Mouse (Mus musculus) heart, embryonic 15.5 days (tissue): ENCODE data around the gene Fam171a2. TPM values are rescaled to one million over a fixed set of nuclear protein-coding genes. Genes with fewer than 3 reads are reported as not detected.
"Not testable (repeated sequence)": the region's sequence is repeated elsewhere in the genome, so short reads cannot be mapped to it uniquely, and the experiment has no call there.

Source experiments
- ATAC-seq: fragments of 200-750 bp; cut with Nextera tagmentation; replicated peaks from 2 replicates; pipeline ENCODE4 v1.8.0; 2017; ENCODE audit warnings: low read depth, moderate TSS enrichment; ENCODE audit not compliant: insufficient number of reproducible peaks, insufficient read depth, low FRiP score
- H3K27ac ChIP-seq: fragments of 300-500 bp; sonication (generic); 2 replicates; pipeline ENCODE4 v1.5.1; 2015; ENCODE audit warnings: mild to moderate bottlenecking, inconsistent platforms
- H3K27me3 ChIP-seq: fragments of 300-500 bp; sonication (generic); 2 replicates; pipeline ENCODE4 v1.6.1; 2015; ENCODE audit warnings: inconsistent platforms
- H3K36me3 ChIP-seq: fragments of 300-500 bp; sonication (generic); 2 replicates; pipeline ENCODE4 v1.6.1; 2015; ENCODE audit warnings: mild to moderate bottlenecking, inconsistent platforms
- H3K4me1 ChIP-seq: fragments of 300-500 bp; sonication (generic); replicated peaks from 2 replicates; pipeline ENCODE4 v1.6.1; 2015; ENCODE audit warnings: inconsistent platforms
- H3K4me2 ChIP-seq: fragments of 300-500 bp; sonication (generic); 2 replicates; pipeline ENCODE4 v1.6.1; 2015; ENCODE audit warnings: inconsistent platforms, mild to moderate bottlenecking, moderate library complexity
- H3K4me3 ChIP-seq: fragments of 300-500 bp; sonication (generic); 2 replicates; pipeline ENCODE4 v1.5.1; 2015; ENCODE audit warnings: mild to moderate bottlenecking, inconsistent platforms
- H3K9ac ChIP-seq: fragments of 300-500 bp; sonication (generic); 2 replicates; pipeline ENCODE4 v1.6.1; 2015; ENCODE audit warnings: mild to moderate bottlenecking, inconsistent platforms
- H3K9me3 ChIP-seq: fragments of 300-500 bp; sonication (generic); replicated peaks from 2 replicates; pipeline ENCODE4 v1.6.1; 2016; ENCODE audit warnings: inconsistent platforms
- WGBS: fragments of 180-500 bp; shearing (Covaris S2); methylation state at CpG from one replicate; pipeline ENCODE4 v1.1.7; 2015; ENCODE audit warnings: mixed read lengths; 5-methylcytosine and 5-hydroxymethylcytosine counted together
- polyA plus RNA-seq: library from polyadenylated mRNA; unstranded; fragments of >200 nt; fragmentation: Nextera tagmentation; extraction: Ambion mirVana; gene quantifications from 2 replicates; pipeline ENCODE4 v1.2.1, GENCODE M21; 2015

Fam171a2 gene
- polyA plus RNA-seq, 1 experiment from 2014 or later = 2.7 TPM

DNA sequence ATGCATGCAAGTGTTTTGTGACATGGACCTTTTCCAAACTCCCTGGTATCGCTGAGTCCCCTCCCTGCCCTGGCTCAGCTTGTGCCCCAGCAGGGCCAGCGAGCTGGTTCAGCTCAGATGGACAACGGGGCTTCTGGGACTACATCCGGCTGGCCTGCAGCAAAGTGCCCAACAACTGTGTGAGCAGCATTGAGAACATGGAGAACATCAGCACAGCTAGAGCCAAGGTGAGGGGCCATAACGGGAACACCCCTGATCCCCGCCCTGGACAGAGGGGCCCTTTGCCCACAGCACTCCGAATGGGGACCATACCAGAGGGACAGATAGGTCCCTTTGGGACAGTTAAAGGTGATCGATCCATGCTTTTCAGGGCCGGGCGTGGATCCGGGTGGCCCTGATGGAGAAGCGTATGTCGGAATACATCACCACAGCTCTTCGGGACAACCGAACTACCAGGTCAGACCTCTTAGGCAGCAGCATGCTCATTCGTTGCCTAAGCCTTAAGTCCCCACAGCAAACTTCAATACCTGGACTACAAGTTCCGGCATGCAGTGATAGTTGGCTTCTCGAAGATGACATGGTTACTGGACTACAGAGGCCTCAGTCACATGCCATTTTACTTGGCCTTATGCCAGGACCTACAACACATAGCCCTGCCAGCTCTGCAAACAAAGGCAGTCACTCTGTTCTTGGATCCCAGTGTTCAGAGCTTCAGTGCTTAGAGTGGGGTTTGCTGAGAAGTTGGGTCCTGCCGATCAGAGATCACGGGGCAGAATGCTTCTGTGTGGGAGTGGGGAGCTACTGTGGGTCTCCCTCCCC, 49.3 kb downstream of the Fam171a2 start:
- H3K4me1 ChIP-seq = peaks cover 30% of the 10 kb centered on the region
- H3K4me3 ChIP-seq = no peak overlapping the region
- H3K9ac ChIP-seq = no peak overlapping the region
- peaks cover 75% of the 10 kb centered on the region for H3K27me3 ChIP-seq
- no peak overlapping the region for H3K27ac ChIP-seq
- no peaks in the 10 kb centered on the region for H3K9me3 ChIP-seq
- WGBS = 71% methylated on average over 20 of the region's 20 CpGs
- no peak; the same call in 1 of the 2 replicates for ATAC-seq
- no peak overlapping the region for H3K4me2 ChIP-seq
- peaks cover 10% of the 10 kb centered on the region for H3K36me3 ChIP-seq

DNA sequence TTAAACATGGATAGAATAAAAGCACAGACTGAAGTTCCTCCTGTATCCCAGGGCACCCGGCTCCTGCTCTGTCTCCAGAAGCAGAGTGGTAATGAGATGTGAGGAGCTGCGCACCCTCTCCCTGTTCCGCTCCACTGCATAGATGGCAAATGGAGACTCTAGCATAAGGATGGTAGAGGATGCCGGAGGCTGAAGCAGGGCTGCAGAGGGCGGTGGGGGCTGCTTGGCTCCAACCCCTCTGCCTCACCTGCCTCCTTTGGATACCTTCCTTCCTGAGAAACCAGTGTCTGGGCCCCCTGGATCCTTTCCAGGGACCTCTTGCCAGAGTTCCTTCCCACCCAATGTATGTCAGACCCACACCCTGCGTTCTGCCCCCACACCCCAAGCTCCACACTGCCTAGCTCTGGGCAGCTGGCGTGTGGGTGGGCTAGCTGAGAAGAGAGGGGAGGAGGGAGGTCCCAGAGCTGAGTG, 50.8 kb downstream of the Fam171a2 start:
- Histone ChIP-seq H3K9ac (no peak overlapping the region), H3K4me2 (no peak overlapping the region), H3K27me3 (peaks cover 69% of the 10 kb centered on the region), H3K36me3 (no peaks in the 10 kb centered on the region), H3K4me3 (no peak overlapping the region), H3K9me3 (no peaks in the 10 kb centered on the region), H3K27ac (no peak overlapping the region), H3K4me1 (peaks cover 38% of the 10 kb centered on the region)
- 77% methylated on average over 7 of the region's 7 CpGs for WGBS
- ATAC-seq = no peak

DNA sequence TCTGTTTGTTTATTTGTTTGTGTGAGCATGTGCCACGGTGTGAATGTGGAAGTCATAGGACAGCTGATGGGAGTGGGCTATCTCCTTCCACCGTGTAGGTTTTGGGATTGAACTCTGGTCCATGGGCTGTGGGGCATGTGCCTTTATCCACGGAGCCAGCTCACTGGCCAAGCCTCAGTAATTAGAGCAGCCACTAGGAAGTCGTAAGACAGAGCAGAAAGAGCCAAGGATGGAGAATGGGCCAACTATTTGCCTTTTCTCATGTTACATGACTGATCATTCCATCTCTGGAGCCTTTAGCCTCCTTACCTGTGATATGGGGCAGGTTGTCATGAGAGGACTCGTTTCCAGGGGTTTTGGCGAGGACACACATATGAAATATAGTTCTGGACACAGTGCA, 51.2 kb downstream of the Fam171a2 start:
- H3K36me3 ChIP-seq = no peaks in the 10 kb centered on the region
- H3K9me3 ChIP-seq = no peaks in the 10 kb centered on the region
- no peak overlapping the region for H3K4me2 ChIP-seq
- peaks cover 38% of the 10 kb centered on the region for H3K4me1 ChIP-seq
- no peak overlapping the region for H3K9ac ChIP-seq
- H3K27me3 ChIP-seq = peaks cover 66% of the 10 kb centered on the region
- H3K27ac ChIP-seq = no peak overlapping the region
- ATAC-seq = no peak
- H3K4me3 ChIP-seq = no peak overlapping the region
- 55% methylated on average over 6 of the region's 6 CpGs for WGBS

DNA sequence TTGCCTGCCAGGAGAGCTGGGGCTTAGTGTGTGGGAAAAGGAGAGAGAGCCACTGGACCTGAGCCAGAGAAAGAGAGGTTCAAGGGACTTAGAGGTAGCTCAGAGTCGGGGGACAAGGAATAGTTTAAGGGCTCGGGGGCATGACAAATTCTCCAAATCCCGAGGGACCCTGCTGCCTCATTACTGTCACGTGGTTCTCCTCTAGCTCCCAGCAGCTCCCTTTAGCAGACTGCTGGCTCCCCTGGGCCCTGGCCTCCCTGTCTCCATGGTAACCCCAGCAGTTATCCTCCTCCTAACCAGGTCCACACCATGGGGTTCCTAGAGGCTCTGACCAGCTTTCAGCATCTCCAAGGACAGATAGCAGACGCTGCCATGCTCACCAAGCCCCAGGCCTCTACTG, 52.2 kb downstream of the Fam171a2 start:
- no peak overlapping the region for H3K4me3 ChIP-seq
- H3K9ac ChIP-seq = no peak overlapping the region
- H3K27ac ChIP-seq = no peak overlapping the region
- no peaks in the 10 kb centered on the region for H3K9me3 ChIP-seq
- peaks cover 56% of the 10 kb centered on the region for H3K27me3 ChIP-seq
- no peaks in the 10 kb centered on the region for H3K36me3 ChIP-seq
- no peak overlapping the region for H3K4me2 ChIP-seq
- no peak for ATAC-seq
- peaks cover 33% of the 10 kb centered on the region for H3K4me1 ChIP-seq
- 7% methylated on average over 5 of the region's 5 CpGs for WGBS

DNA sequence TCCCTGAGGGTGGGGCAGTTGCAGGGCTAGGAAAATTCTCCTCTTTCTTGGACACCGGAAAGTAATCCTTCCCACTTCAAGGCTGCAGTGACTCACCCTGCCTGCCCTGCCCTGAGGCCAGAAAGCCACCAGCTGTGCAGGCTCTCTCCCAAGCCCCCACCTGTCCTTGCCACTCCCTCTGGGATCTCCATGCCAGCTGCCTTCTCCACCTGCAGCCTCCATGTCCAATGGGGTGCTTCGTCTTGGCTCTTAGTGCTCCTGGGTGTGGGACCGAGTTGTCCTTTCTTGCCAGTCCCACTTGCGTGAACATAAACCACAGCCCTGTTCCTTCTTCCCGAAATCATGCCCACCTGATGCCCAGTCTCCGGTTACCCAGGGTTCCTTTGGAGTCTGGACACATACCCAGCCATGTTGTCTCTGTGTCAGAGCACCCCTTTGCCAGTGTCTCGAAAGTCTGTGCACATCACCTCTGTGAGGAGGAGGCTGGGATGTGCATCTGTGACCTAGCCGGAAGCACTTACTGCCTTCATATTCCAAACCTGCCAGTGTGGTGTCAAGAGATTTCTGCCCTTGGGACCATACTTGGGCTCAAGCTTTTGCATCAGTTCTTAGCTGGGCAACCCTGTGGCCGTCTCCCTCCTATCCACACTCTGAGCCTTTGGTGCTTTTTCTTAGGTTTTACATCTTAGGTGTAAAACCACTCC, 52.9 kb downstream of the Fam171a2 start:
- Histone ChIP-seq H3K36me3 (no peaks in the 10 kb centered on the region), H3K4me3 (peak overlapping the region; percentile 43; the same call in 1 of the 2 replicates), H3K27ac (no peak overlapping the region), H3K9ac (no peak overlapping the region), H3K9me3 (no peaks in the 10 kb centered on the region), H3K4me2 (no peak overlapping the region), H3K4me1 (peaks cover 27% of the 10 kb centered on the region), H3K27me3 (peaks cover 50% of the 10 kb centered on the region)
- no peak for ATAC-seq
- 80% methylated on average over 9 of the region's 9 CpGs for WGBS

DNA sequence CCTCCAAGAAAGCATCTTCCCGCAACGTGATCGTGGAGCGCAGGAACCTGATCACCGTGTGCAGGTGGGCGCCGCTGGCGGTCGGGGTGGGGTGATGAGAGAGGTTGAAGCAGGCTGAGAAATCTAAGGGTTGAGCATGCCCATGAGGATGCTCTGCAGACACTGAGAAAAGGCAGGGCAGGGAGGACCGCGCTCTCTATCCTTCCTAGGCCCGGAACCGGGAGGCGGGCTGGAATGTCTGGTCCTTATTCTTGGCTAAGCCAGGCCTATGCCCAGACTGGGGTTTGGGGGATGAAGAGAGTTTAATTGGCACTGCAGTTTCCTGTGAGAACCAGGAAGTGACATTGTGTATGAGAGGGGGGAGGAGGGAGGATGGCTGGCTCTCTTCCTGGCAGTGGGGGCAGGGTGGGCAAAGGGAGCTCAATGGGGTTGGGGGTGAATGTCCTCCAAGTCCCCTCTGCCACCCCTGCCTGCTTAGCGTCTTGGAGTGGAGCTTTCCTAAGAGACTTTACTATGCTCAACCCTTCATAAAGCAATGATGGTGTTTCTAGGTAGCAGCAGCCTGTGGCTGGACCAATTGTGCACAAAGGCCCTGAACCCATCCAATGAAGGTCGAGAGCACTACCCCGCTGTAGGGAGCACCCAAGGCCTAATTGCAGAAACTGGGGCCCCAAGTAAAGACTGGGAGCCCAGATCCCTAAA, 53.6 kb downstream of the Fam171a2 start:
- H3K9me3 ChIP-seq = no peaks in the 10 kb centered on the region
- H3K4me3 ChIP-seq = peak overlapping the region; percentile 43
- no peak overlapping the region for H3K27ac ChIP-seq
- peak overlapping the region; percentile 81 for H3K4me2 ChIP-seq
- H3K36me3 ChIP-seq = no peaks in the 10 kb centered on the region
- WGBS = 10% methylated on average over 17 of the region's 17 CpGs
- 0 out of 2 replicates have a peak, but pooled peaks have one; percentile 23 for ATAC-seq
- peaks cover 43% of the 10 kb centered on the region for H3K27me3 ChIP-seq
- H3K9ac ChIP-seq = peak overlapping the region; percentile 23; the same call in 1 of the 2 replicates
- H3K4me1 ChIP-seq = peaks cover 21% of the 10 kb centered on the region

DNA sequence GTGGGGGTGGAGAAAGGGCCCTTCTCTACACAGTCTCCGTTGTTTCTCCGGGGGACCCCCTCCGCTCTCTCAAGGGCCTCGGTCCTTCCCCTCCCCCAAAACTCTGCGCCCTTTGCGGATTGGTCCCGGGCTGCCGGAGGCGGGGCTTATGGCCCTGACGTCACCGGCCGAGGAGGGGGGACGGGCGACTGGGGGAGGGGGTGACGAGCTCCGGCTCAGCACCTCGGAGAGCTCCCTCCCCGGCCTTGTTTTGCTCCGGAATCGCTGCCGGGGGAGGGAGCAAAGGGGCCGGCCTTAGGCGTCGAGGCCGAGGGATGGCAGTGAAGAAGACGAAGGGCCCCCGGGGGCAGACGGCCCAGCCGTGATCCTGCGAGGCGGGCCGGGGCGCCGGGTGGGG, 54.2 kb downstream of the Fam171a2 start, which contains the start of gene Rundc3a:
Gene Rundc3a, plus strand, starts transcription at position 166 of the 397 bp plus-strand sequence.
- peak; percentile 61 for ATAC-seq
- peak within 1 kb of the TSS; percentile 23; the same call in 1 of the 2 replicates for H3K9ac ChIP-seq

DNA sequence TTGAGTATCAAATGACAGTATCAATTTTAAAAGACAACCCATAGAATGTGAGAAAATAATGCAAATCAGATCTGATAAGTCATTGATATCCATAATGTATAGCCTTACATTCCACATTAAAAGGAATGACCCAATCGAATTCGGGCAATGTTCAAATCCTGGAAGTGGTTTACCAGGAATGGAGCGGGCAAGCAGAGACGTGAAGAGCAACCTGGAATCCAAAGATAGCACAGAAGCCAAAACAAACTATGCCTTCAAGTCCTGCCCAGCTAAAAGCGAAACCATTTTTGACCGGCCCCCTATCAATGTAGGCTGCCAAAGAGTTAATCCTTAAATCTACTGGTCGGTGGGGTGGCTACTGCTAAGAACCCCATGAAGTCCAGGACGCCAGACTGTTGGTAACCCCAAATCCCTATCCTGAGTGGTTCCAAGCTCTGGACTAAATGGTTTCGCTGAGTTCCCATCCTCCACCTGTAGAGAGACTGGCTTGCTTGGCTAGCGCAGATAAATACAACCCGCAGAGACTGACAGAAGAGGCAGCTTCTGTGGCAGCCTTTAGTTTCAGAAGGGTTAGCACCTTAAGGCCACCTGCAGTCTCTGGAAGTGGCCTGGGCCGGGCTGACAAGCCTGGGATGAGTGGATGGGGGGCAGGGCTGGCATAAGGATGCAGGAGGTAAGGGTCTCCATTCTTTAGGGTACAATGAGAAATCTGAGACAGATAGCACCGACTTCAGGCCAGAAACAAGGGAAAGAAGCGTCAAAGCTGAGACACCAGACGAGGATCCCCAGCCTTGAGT, 54.8 kb downstream of the Fam171a2 start:
- WGBS = 15% methylated on average over 15 of the region's 15 CpGs
- H3K4me3 ChIP-seq = peak overlapping the region; percentile 43
- H3K9me3 ChIP-seq = no peaks in the 10 kb centered on the region
- peak overlapping the region; percentile 81 for H3K4me2 ChIP-seq
- H3K27me3 ChIP-seq = peaks cover 31% of the 10 kb centered on the region
- no peaks in the 10 kb centered on the region for H3K36me3 ChIP-seq
- no peak overlapping the region for H3K27ac ChIP-seq
- H3K4me1 ChIP-seq = peaks cover 18% of the 10 kb centered on the region
- no peak overlapping the region for H3K9ac ChIP-seq
- ATAC-seq = peak; percentile 13; the same call in 1 of the 2 replicates

More for the DNA sequence above, 54.2 kb downstream of the Fam171a2 start, which contains the start of gene Rundc3a:
- H3K4me3 ChIP-seq = peak within 1 kb of the TSS; percentile 43
- peak within 1 kb of the TSS; percentile 81 for H3K4me2 ChIP-seq
- under 1% methylated on average over 30 of the region's 34 CpGs for WGBS
- H3K27me3 ChIP-seq = peaks cover 37% of the 10 kb centered on the region
- peaks cover 18% of the 10 kb centered on the region for H3K4me1 ChIP-seq
- H3K9me3 ChIP-seq = no peaks in the 10 kb centered on the region
- H3K27ac ChIP-seq = no peak within 1 kb of the TSS
- no peaks in the 10 kb centered on the region for H3K36me3 ChIP-seq

DNA sequence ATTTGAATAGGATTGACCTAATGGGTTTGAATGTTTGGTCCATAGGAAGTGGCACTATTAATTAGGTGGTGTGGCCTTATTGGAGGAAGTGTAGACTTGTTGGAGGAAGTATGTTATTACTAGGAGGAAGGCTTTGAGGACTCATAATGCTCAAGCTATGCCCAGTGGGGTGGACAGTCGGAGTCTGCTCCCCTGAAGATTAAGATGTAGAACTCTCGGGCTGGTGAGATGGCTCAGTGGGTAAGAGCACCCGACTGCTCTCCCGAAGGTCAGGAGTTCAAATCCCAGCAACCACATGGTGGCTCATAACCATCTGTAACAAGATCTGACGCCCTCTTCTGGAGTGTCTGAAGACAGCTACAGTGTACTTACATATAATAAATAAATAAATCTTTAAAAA, 58.0 kb downstream of the Fam171a2 start:
- not testable (repeated sequence) for H3K4me2 ChIP-seq, H3K9me3 ChIP-seq, H3K36me3 ChIP-seq, H3K9ac ChIP-seq, H3K27me3 ChIP-seq, ATAC-seq, H3K4me3 ChIP-seq, H3K27ac ChIP-seq
- peaks cover 18% of the 10 kb centered on the region for H3K4me1 ChIP-seq
- 79% methylated on average over 4 of the region's 5 CpGs for WGBS
